Mouse (Mus musculus): ENCODE results near the gene Cers5. TPM values are rescaled to one million over a fixed set of nuclear protein-coding genes. Genes with fewer than 3 reads are reported as not detected.

Cers5 gene
- polyA plus RNA-seq, 1 experiment from 2014 or later: 59.6 TPM

GRCm38 (mm10) chr15:99778148-99778547, 5.5 kb upstream of the Cers5 start:
- Histone ChIP-seq H3K27me3 (0 out of 2 replicates have a peak, but pooled peaks cover 3% of the 10 kb centered on the region), H3K4me2 (replicated peaks) (no peak overlapping the region), H3K9ac (replicated peaks) (no peak overlapping the region), H3K9me3 (no peaks in the 10 kb centered on the region), H3K4me1 (no peaks in the 10 kb centered on the region), H3K4me3 (no peak overlapping the region), H3K27ac (replicated peaks) (no peak overlapping the region), H3K36me3 (peaks cover 4% of the 10 kb centered on the region; the same call in 1 of the 2 replicates)
- WGBS: 23% methylated on average over 7 of the region's 7 CpGs
- ATAC-seq (ENCODE audit: low FRiP score, low read depth): no peak

- H3K4me2 ChIP-seq (replicated peaks): peak overlapping the region; percentile 74
- H3K9me3 ChIP-seq: no peaks in the 10 kb centered on the region
- no peaks in the 10 kb centered on the region for H3K36me3 ChIP-seq
- peak overlapping the region; percentile 82 for H3K4me3 ChIP-seq
- ATAC-seq (ENCODE audit: low FRiP score, low read depth): no peak
- no peak overlapping the region for H3K9ac ChIP-seq (replicated peaks)
- 22% methylated on average over 3 of the region's 3 CpGs for WGBS
- peak overlapping the region; percentile 92; the same call in 1 of the 2 replicates for H3K27ac ChIP-seq (replicated peaks)
- peaks cover 15% of the 10 kb centered on the region for H3K4me1 ChIP-seq
- no peaks in the 10 kb centered on the region for H3K27me3 ChIP-seq
These were observed 240 bp upstream of the Cers5 start for GRCm38 (mm10) chr15:99772925-99773324.

GRCm38 (mm10) chr15:99772277-99772880, 306 bp downstream of the Cers5 start:
- Histone ChIP-seq H3K27me3 (no peaks in the 10 kb centered on the region), H3K4me1 (peaks cover 15% of the 10 kb centered on the region), H3K4me2 (replicated peaks) (peak overlapping the region; percentile 74), H3K4me3 (peak overlapping the region; percentile 82), H3K27ac (replicated peaks) (peak overlapping the region; percentile 92), H3K9me3 (no peaks in the 10 kb centered on the region), H3K9ac (replicated peaks) (peak overlapping the region; percentile 92), H3K36me3 (no peaks in the 10 kb centered on the region)
- under 1% methylated on average over 39 of the region's 41 CpGs for whole genome bisulfite sequencing
- ATAC-seq (ENCODE audit: low FRiP score, low read depth): peak; percentile 95

GRCm38 (mm10) chr15:99771601-99772276, 946 bp downstream of the Cers5 start:
- Histone ChIP-seq H3K4me2 (replicated peaks) (peak overlapping the region; percentile 74), H3K4me3 (peak overlapping the region; percentile 82), H3K9me3 (no peaks in the 10 kb centered on the region), H3K27ac (replicated peaks) (peak overlapping the region; percentile 92), H3K27me3 (no peaks in the 10 kb centered on the region), H3K36me3 (no peaks in the 10 kb centered on the region), H3K4me1 (peaks cover 15% of the 10 kb centered on the region), H3K9ac (replicated peaks) (peak overlapping the region; percentile 92)
- WGBS: under 1% methylated on average over 59 of the region's 59 CpGs
- ATAC-seq (ENCODE audit: low FRiP score, low read depth): peak; percentile 84

DNA sequence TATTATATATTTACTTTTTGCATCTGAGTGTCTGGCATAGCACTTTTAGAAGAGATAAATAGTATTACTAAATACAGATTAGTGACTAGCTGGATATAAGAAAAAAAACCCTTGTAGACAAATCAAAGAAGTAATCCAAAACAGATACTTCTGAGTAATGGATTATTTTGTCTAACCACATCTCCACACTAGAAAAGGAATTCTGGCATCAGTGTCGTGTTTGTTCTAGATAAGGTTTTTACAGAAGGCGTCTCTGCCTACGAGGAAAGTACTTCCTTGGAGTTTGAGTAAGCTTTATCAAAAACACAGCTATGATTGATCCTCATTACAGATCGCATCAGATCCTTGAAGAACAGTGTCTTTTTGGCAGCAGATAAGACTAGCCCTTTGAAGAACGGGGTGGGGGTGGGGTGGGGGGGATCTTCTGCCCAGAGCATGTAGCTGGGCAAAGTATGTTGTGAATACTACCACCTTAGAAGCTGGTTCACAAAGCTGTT, 1.6 kb downstream of the Cers5 start:
- peak overlapping the region; percentile 82 for H3K4me3 ChIP-seq
- peaks cover 15% of the 10 kb centered on the region for H3K4me1 ChIP-seq
- no peaks in the 10 kb centered on the region for H3K27me3 ChIP-seq
- no peaks in the 10 kb centered on the region for H3K9me3 ChIP-seq
- 0 out of 2 replicates have a peak overlapping the region, but pooled peaks have one; percentile 92 for H3K27ac ChIP-seq (replicated peaks)
- H3K4me2 ChIP-seq (replicated peaks): peak overlapping the region; percentile 74
- WGBS: 28% methylated on average over 5 of the region's 5 CpGs
- no peaks in the 10 kb centered on the region for H3K36me3 ChIP-seq
- peak overlapping the region; percentile 92 for H3K9ac ChIP-seq (replicated peaks)
- no peak for ATAC-seq (ENCODE audit: low FRiP score, low read depth)

DNA sequence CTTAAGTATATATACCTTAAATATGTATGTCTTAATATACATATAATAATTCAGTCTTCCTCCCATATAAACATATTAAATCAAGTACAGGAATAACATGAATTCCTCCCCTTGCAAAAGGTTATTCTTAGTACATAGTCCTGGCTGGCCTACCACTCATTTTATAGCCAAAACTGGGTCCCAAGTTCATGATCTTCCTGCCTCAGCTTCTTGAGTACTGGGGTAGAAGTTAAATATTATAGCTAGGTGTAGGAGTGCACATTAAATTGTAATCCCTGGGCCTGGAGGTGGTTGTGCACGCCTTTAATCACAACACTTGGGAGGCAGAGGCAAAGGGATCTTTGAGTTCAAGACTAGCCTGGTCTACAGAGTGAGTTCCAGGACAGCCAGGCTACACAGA, 3.9 kb downstream of the Cers5 start:
- H3K27ac ChIP-seq (replicated peaks): no peak overlapping the region
- 85% methylated on average over 1 of the region's 1 CpGs for WGBS
- ATAC-seq (ENCODE audit: low FRiP score, low read depth): no peak
- H3K4me3 ChIP-seq: no peak overlapping the region
- peaks cover 15% of the 10 kb centered on the region for H3K4me1 ChIP-seq
- H3K36me3 ChIP-seq: peaks cover 10% of the 10 kb centered on the region
- no peaks in the 10 kb centered on the region for H3K27me3 ChIP-seq
- H3K4me2 ChIP-seq (replicated peaks): no peak overlapping the region
- no peaks in the 10 kb centered on the region for H3K9me3 ChIP-seq
- H3K9ac ChIP-seq (replicated peaks): no peak overlapping the region

GRCm38 (mm10) chr15:99767467-99767866, 5.2 kb downstream of the Cers5 start:
- H3K9me3 ChIP-seq: no peaks in the 10 kb centered on the region
- H3K4me3 ChIP-seq: no peak overlapping the region
- no peak for ATAC-seq (ENCODE audit: low FRiP score, low read depth)
- peaks cover 15% of the 10 kb centered on the region for H3K4me1 ChIP-seq
- H3K27ac ChIP-seq (replicated peaks): no peak overlapping the region
- peaks cover 10% of the 10 kb centered on the region for H3K36me3 ChIP-seq
- no peak overlapping the region for H3K9ac ChIP-seq (replicated peaks)
- no peaks in the 10 kb centered on the region for H3K27me3 ChIP-seq
- no peak overlapping the region for H3K4me2 ChIP-seq (replicated peaks)
- 90% methylated on average over 4 of the region's 4 CpGs for WGBS

DNA sequence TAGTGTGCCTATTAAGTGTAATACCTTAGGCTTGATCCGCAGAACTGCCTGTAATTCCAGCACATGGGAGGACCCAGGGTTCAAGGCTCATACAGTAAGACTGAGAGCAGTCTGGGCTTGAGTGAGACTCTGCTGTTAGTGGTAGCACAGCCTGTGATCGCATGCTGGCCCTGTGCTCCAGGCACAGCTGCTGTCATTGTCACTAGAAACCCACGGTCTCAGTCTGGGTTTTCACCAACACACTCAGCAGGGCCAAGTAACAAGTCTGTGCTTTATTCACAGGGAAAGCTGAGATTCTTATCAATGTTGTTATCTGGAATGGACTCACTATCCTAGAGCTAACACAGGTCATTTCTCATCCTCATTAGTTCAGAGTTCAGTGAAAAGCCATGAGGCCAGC, 18.5 kb downstream of the Cers5 start:
- ATAC-seq (ENCODE audit: low FRiP score, low read depth): no peak
- no peak overlapping the region for H3K27ac ChIP-seq (replicated peaks)
- WGBS: 78% methylated on average over 3 of the region's 3 CpGs

GRCm38 (mm10) chr15:99740229-99740628, 32.5 kb downstream of the Cers5 start:
- H3K4me1 ChIP-seq: no peaks in the 10 kb centered on the region
- H3K27me3 ChIP-seq: no peaks in the 10 kb centered on the region
- H3K9ac ChIP-seq (replicated peaks): no peak overlapping the region
- no peak overlapping the region for H3K27ac ChIP-seq (replicated peaks)
- no peak overlapping the region for H3K4me3 ChIP-seq
- no peak for ATAC-seq (ENCODE audit: low FRiP score, low read depth)
- 96% methylated on average over 4 of the region's 4 CpGs for WGBS
- peaks cover 82% of the 10 kb centered on the region for H3K36me3 ChIP-seq
- H3K9me3 ChIP-seq: no peaks in the 10 kb centered on the region
- H3K4me2 ChIP-seq (replicated peaks): no peak overlapping the region

More for the DNA sequence above, 18.5 kb downstream of the Cers5 start:
- Histone ChIP-seq H3K4me1 (no peaks in the 10 kb centered on the region), H3K27me3 (no peaks in the 10 kb centered on the region), H3K9me3 (no peaks in the 10 kb centered on the region), H3K4me3 (no peak overlapping the region), H3K9ac (replicated peaks) (no peak overlapping the region), H3K36me3 (0 out of 2 replicates have a peak, but pooled peaks cover 10% of the 10 kb centered on the region), H3K4me2 (replicated peaks) (no peak overlapping the region)

GRCm38 (mm10) chr15:99736675-99737074, 36.0 kb downstream of the Cers5 start:
- H3K27ac ChIP-seq (replicated peaks): no peak overlapping the region
- no peaks in the 10 kb centered on the region for H3K27me3 ChIP-seq
- H3K9me3 ChIP-seq: no peaks in the 10 kb centered on the region
- no peaks in the 10 kb centered on the region for H3K4me1 ChIP-seq
- H3K4me2 ChIP-seq (replicated peaks): no peak overlapping the region
- no peak overlapping the region for H3K4me3 ChIP-seq
- H3K36me3 ChIP-seq: peaks cover 79% of the 10 kb centered on the region
- no peak overlapping the region for H3K9ac ChIP-seq (replicated peaks)
- no peak for ATAC-seq (ENCODE audit: low FRiP score, low read depth)
- WGBS: 91% methylated on average over 11 of the region's 11 CpGs

DNA sequence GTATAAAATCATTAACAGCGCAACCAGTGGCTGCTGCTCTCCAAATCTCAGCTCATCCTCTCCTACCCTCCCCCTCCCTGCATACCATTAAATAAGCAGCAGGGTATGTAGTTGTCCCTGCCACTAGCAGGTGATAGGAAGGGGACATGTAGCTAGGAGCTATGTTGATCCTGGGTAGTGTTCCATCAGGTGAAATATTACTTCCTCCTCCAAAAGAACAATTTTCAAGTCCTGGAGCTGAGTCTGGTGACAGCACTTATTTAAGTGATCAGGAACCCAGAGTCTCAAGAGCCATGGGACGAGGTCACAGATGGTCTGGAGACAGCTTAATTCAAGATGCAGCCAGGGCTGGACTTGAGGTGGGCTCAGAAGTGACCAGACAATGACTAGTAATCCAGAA, 37.1 kb downstream of the Cers5 start:
- H3K4me3 ChIP-seq: no peak overlapping the region
- H3K4me2 ChIP-seq (replicated peaks): no peak overlapping the region
- H3K27me3 ChIP-seq: no peaks in the 10 kb centered on the region
- WGBS: 98% methylated on average over 2 of the region's 2 CpGs
- no peak overlapping the region for H3K9ac ChIP-seq (replicated peaks)
- H3K27ac ChIP-seq (replicated peaks): no peak overlapping the region
- H3K36me3 ChIP-seq: peaks cover 70% of the 10 kb centered on the region
- no peaks in the 10 kb centered on the region for H3K4me1 ChIP-seq
- ATAC-seq (ENCODE audit: low FRiP score, low read depth): no peak
- no peaks in the 10 kb centered on the region for H3K9me3 ChIP-seq

- no peak overlapping the region for H3K4me2 ChIP-seq (replicated peaks)
- H3K9me3 ChIP-seq: 0 out of 2 replicates have a peak, but pooled peaks cover 2% of the 10 kb centered on the region
- H3K36me3 ChIP-seq: peaks cover 64% of the 10 kb centered on the region
- H3K27me3 ChIP-seq: no peaks in the 10 kb centered on the region
- ATAC-seq (ENCODE audit: low FRiP score, low read depth): no peak
- no peak overlapping the region for H3K27ac ChIP-seq (replicated peaks)
- H3K4me3 ChIP-seq: no peak overlapping the region
- H3K4me1 ChIP-seq: no peaks in the 10 kb centered on the region
- 99% methylated on average over 5 of the region's 5 CpGs for WGBS
- no peak overlapping the region for H3K9ac ChIP-seq (replicated peaks)
These were observed 39.5 kb downstream of the Cers5 start for GRCm38 (mm10) chr15:99733186-99733585.
